Mouse (Mus musculus): ENCODE measurements around the gene Ccr7.

DNA sequence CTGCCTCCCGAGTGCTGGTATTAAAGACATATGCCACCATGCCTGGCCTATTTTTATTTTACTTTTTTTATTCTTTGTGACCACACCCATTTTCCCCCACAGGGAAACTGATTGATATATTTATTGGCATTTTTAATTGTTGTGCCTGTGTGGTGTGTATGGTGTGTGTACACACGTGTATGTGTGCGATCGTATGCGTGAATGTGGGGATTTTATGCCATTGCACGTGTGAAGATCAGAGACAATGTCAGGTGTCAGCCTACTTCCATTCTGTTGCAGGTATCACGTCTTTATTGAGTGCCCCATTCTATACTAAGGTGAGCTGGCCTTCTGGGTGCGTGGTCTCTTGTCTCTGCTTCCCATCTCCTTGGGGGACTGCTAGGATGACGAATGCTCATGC lies 940 bp upstream of the Ccr7 start:
- TF ChIP-seq CTCF (IDR thresholded peaks at IDR 0.05; ENCODE audit: low read depth) (no peak), EP300 (IDR thresholded peaks at IDR 0.05; ENCODE audit: low read depth) (no peak)

Data from liver, postnatal 0 days (tissue).